Mouse (Mus musculus) liver, postnatal 0 days (tissue): ENCODE measurements around the gene Zfp423. TPM values are rescaled to one million over a fixed set of nuclear protein-coding genes. Genes with fewer than 3 reads are reported as not detected.
A peak's percentile ranks its signal among the peaks of the same experiment; 100 is the strongest.

Experiments
- ATAC-seq: fragments of 200-750 bp; cut with Nextera tagmentation; 2 replicates; pipeline ENCODE4 v1.8.0; 2017; ENCODE audit warnings: mild to moderate bottlenecking, moderate library complexity
- DNase-seq: peaks from one replicate; pipeline ENCODE4 v3.0.0-alpha.2; 2016
- H3K27ac ChIP-seq: fragments of 300-500 bp; sonication (generic); 2 replicates; pipeline ENCODE4 v1.5.1; 2014; ENCODE audit warnings: antibody characterized with exemption, moderate library complexity, mild to moderate bottlenecking, low read depth
- H3K27me3 ChIP-seq: fragments of 300-500 bp; sonication (generic); 2 replicates; pipeline ENCODE4 v1.6.1; 2014; ENCODE audit warnings: low read length, control low read depth, mixed read lengths; ENCODE audit not compliant: insufficient read depth
- H3K36me3 ChIP-seq: fragments of 300-500 bp; sonication (generic); replicated peaks from 2 replicates; pipeline ENCODE4 v1.6.1; 2014; ENCODE audit warnings: mild to moderate bottlenecking, control low read depth, low read length, moderate library complexity, mixed read lengths; ENCODE audit not compliant: insufficient read depth
- H3K4me1 ChIP-seq: fragments of 300-500 bp; sonication (generic); 2 replicates; pipeline ENCODE4 v1.6.1; 2014; ENCODE audit warnings: antibody characterized with exemption, mild to moderate bottlenecking, control low read depth; ENCODE audit not compliant: insufficient read depth
- H3K4me2 ChIP-seq: fragments of 300-500 bp; sonication (generic); 2 replicates; pipeline ENCODE4 v1.6.1; 2014; ENCODE audit warnings: low read depth, mild to moderate bottlenecking, low read length, moderate library complexity, mixed read lengths
- H3K4me3 ChIP-seq: fragments of 300-500 bp; sonication (generic); 2 replicates; pipeline ENCODE4 v1.5.1; 2014; ENCODE audit warnings: low read depth, low read length
- H3K9ac ChIP-seq: fragments of 300-500 bp; sonication (generic); replicated peaks from 2 replicates; pipeline ENCODE4 v1.6.1; 2014; ENCODE audit warnings: mild to moderate bottlenecking, moderate library complexity
- H3K9me3 ChIP-seq: fragments of 300-500 bp; sonication (generic); 2 replicates; pipeline ENCODE4 v1.6.1; 2016; ENCODE audit warnings: mild to moderate bottlenecking, control low read depth, low read length, mixed read lengths
- CTCF ChIP-seq: sonication (generic); IDR thresholded peaks from 2 replicates; pipeline ENCODE4 v1.5.1; 2016; ENCODE audit warnings: antibody characterized with exemption, low read depth
- EP300 ChIP-seq: IDR thresholded peaks from 2 replicates; pipeline ENCODE4 v1.6.1; 2016; ENCODE audit warnings: antibody characterized with exemption, low read depth, mild to moderate bottlenecking
- WGBS: fragments of 180-500 bp; shearing (Covaris S2); extraction: QIAGEN DNeasy Blood & Tissue Kit; methylation state at CpG from one replicate; pipeline ENCODE4 v1.1.7; 2014; ENCODE audit not compliant: insufficient replicate concordance; 5-methylcytosine and 5-hydroxymethylcytosine counted together
- polyA plus RNA-seq: library from polyadenylated mRNA; unstranded; fragments of >200 nt; fragmentation: Nextera tagmentation; extraction: Ambion mirVana; gene quantifications from 2 replicates; pipeline ENCODE4 v1.2.1, GENCODE M21; 2015

Gene Zfp423
- polyA plus RNA-seq, 1 experiment from 2014 or later = 0.31 TPM

DNA sequence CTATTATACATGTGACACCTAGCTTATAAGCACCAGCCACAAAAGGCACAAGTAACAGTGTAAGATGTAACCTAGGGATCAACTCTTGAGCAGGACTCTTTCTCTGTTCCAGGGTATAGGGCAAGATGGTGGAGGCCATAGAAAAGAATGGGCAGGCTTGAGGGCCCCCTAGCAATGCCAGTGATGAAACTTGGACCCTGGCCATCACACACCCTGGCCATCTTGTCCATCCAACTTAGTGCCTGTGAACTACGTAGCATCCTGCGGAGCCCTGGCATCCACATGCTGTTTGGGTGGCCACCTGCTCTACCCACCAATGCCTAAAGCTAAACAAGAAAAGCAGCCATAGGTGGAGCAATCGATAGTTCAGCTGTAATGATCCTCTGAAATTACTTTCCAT lies 254.6 kb downstream of the Zfp423 start:
- Histone ChIP-seq H3K27me3 (no peaks in the 10 kb centered on the region), H3K4me2 (no peak overlapping the region), H3K36me3 (no peaks in the 10 kb centered on the region), H3K27ac (no peak overlapping the region), H3K4me3 (no peak overlapping the region), H3K9me3 (no peaks in the 10 kb centered on the region), H3K4me1 (no peaks in the 10 kb centered on the region), H3K9ac (no peak overlapping the region)
- 78% methylated on average over 3 of the region's 3 CpGs for WGBS
- no peak for DNase-seq
- TF ChIP-seq EP300 (no peak), CTCF (no peak)
- ATAC-seq = no peak

DNA sequence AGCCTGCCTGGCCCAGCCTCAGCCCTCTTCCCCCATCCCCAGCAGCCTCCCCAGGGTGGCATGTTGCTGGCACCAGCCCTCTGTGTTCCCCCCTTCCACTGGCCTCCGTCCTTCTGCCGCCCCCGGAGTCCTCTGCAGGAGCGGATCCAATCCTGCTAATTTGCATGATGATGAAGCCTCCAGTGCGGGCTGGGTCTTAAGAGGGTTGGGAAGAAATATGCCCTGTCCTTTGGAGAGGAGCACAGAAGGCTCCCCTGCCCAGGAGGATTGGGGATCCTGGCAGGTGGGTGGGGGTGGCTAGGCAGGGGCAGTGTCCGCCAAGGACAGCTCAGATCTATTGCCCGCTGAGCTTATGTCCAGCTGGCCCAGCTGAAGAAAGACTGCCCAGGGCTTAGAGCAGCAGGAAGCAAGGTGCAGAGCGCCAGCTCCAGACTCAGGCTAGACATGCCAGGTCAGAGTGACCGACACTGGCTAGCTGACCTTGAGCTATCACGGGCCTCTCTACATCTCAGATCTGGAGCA lies 256.5 kb downstream of the Zfp423 start:
- Histone ChIP-seq H3K4me3 (no peak overlapping the region), H3K27ac (no peak overlapping the region), H3K9ac (no peak overlapping the region), H3K4me1 (no peaks in the 10 kb centered on the region), H3K27me3 (no peaks in the 10 kb centered on the region), H3K4me2 (no peak overlapping the region), H3K9me3 (no peaks in the 10 kb centered on the region), H3K36me3 (no peaks in the 10 kb centered on the region)
- 72% methylated on average over 10 of the region's 10 CpGs for WGBS
- DNase-seq = no peak
- TF ChIP-seq CTCF (no peak), EP300 (no peak)
- no peak for ATAC-seq

DNA sequence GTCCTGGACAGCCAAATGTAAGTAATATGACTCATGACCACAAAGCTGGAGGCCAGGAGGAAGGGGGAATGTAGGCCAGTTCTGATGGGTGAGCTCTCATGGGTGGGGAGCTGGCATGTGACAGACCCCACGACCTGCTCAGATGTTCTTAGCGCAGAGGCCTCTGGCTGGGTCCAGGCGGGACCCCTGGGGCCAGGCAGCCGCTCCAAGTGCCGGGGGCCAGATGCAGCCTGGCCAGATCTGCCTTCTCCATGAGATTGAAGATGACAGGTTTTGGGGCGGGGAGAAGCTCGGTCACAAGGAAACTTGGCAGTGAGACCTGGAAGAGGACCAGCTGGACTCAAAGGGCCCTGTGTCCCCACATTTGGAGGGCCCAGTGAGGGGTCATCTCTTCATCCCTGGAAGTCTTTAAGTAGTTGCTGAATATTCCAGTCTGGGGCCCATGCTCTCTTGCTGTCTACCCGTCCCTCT lies 257.3 kb downstream of the Zfp423 start:
- WGBS = 76% methylated on average over 8 of the region's 8 CpGs
- ATAC-seq = no peak
- no peak overlapping the region for H3K4me2 ChIP-seq
- no peak overlapping the region for H3K9ac ChIP-seq
- no peak for TF ChIP-seq EP300
- no peak for TF ChIP-seq CTCF
- H3K4me3 ChIP-seq = no peak overlapping the region
- H3K27ac ChIP-seq = no peak overlapping the region
- H3K27me3 ChIP-seq = no peaks in the 10 kb centered on the region
- no peaks in the 10 kb centered on the region for H3K36me3 ChIP-seq
- H3K9me3 ChIP-seq = no peaks in the 10 kb centered on the region
- DNase-seq = no peak
- H3K4me1 ChIP-seq = no peaks in the 10 kb centered on the region

DNA sequence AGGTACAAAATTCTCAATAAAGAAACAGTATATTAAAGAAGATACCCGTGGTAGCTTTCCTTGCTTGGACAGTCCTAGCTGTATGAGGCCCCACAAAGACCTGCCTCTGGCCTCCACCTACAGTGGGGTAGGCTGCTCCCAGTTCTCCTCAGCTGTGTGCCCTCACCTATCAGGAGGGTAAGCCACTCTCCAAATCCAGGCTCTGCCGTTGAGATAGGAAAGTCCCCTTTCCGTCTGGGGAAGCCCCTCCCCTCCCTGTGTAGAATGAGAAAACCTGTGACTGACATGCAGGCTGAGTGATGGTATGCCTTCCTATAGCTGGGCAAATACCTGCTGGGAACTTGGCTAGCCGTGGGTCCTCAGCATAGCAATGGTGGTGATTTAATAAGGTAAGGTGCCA lies 257.8 kb downstream of the Zfp423 start:
- DNase-seq = no peak
- TF ChIP-seq EP300 (no peak), CTCF (no peak)
- no peak overlapping the region for H3K4me2 ChIP-seq
- H3K4me3 ChIP-seq = no peak overlapping the region
- no peaks in the 10 kb centered on the region for H3K9me3 ChIP-seq
- 61% methylated on average over 4 of the region's 4 CpGs for WGBS
- H3K36me3 ChIP-seq = no peaks in the 10 kb centered on the region
- H3K9ac ChIP-seq = no peak overlapping the region
- no peak overlapping the region for H3K27ac ChIP-seq
- ATAC-seq = no peak
- H3K27me3 ChIP-seq = no peaks in the 10 kb centered on the region
- no peaks in the 10 kb centered on the region for H3K4me1 ChIP-seq

DNA sequence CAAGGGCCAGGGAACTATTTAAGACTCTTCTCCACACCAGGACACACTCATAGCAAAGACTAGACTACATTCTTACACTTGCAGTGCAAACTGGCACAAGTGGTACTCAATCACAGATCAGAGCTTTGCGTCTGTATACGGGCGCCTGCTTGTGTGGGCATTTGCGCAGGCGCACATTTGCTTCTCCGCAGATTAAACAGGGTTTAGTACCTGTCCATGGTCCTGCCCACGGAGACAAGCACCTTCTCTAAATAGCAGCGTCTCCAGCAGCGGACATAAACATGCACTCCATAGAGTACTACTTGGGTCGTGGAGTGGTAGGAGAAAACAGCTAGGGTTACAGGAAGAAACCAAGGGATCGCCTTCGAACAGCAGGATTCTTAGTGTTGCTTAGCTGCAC lies 259.1 kb downstream of the Zfp423 start:
- ATAC-seq (no peak), DNase-seq (peak; percentile 45)
- WGBS = 32% methylated on average over 12 of the region's 12 CpGs
- Histone ChIP-seq H3K27me3 (no peaks in the 10 kb centered on the region), H3K4me2 (no peak overlapping the region), H3K4me3 (no peak overlapping the region), H3K27ac (no peak overlapping the region), H3K4me1 (no peaks in the 10 kb centered on the region), H3K9ac (no peak overlapping the region), H3K36me3 (no peaks in the 10 kb centered on the region), H3K9me3 (no peaks in the 10 kb centered on the region)
- TF ChIP-seq EP300 = no peak
- no peak for TF ChIP-seq CTCF

DNA sequence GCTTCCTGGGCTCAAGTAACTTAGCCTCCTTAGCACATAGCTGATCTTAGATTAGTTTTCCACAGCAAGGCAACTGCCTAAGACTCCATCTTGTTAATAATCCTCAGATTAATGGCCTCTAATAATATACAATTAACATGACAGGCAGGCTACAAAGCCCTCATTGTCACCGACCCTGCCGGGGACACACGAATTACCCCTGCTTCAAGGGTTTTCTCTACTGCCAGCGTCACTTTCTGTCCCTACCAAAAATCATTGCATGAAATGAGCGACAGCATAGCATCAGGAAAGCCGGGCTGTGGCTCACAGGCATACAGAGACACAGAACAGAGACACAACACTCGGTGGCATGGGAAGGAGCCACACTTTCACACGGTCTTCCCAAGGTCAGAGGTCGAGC lies 262.3 kb downstream of the Zfp423 start:
- Histone ChIP-seq H3K27me3 (no peaks in the 10 kb centered on the region), H3K9ac (no peak overlapping the region), H3K4me3 (no peak overlapping the region), H3K27ac (no peak overlapping the region), H3K36me3 (no peaks in the 10 kb centered on the region), H3K9me3 (no peaks in the 10 kb centered on the region), H3K4me2 (no peak overlapping the region), H3K4me1 (no peaks in the 10 kb centered on the region)
- no peak for DNase-seq
- TF ChIP-seq EP300 (no peak), CTCF (no peak)
- 68% methylated on average over 9 of the region's 9 CpGs for WGBS
- no peak for ATAC-seq

DNA sequence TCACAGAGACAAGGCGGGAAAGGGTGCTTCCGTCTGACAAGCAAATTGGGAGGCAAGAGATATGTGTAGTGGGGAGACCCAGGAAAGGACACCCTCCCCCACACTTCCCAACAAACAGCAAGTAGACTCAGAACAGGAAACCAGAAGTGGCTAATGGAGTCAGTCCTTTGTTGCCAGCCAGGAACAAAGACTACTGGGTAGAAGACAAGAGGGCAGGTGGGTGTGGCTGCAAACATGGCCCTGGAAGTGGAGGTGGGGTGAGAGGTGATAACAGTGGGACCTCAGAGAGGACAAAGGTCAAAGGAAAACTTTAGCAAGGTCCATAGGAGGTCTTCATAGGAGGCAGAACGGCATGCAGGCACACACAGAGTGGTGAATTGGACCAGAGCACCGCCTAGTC lies 265.7 kb downstream of the Zfp423 start:
- no peak overlapping the region for H3K9ac ChIP-seq
- 65% methylated on average over 4 of the region's 4 CpGs for WGBS
- H3K4me1 ChIP-seq = no peaks in the 10 kb centered on the region
- no peak for ATAC-seq
- DNase-seq = no peak
- no peak for TF ChIP-seq EP300
- no peak for TF ChIP-seq CTCF
- H3K4me2 ChIP-seq = no peak overlapping the region
- H3K4me3 ChIP-seq = no peak overlapping the region
- H3K9me3 ChIP-seq = no peaks in the 10 kb centered on the region
- no peaks in the 10 kb centered on the region for H3K27me3 ChIP-seq
- H3K36me3 ChIP-seq = no peaks in the 10 kb centered on the region
- no peak overlapping the region for H3K27ac ChIP-seq
